Mouse (Mus musculus): ENCODE data around the gene Cracr2b.

Gene Cracr2b

DNA sequence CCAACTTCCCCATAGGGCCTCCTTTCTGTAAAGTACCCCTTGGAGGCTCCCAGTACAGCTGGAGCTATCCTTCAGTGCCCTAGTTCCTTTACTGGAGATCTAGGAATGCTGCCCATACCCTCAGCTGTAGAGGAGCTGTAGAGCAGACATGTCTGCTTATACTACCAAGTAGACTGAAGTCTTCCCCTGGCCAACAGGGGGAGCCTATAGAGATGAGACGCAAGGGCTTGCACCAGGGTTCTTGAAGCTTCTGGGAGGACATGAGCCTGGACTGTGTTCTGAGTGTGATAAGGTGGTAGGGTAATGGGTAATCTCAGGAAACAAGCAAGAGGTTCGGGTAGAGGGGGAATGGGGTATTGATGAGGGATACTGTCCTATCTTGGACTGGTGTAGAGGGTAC is 30.3 kb downstream of the Cracr2b start:
- DNase-seq = peak; percentile 41

DNA sequence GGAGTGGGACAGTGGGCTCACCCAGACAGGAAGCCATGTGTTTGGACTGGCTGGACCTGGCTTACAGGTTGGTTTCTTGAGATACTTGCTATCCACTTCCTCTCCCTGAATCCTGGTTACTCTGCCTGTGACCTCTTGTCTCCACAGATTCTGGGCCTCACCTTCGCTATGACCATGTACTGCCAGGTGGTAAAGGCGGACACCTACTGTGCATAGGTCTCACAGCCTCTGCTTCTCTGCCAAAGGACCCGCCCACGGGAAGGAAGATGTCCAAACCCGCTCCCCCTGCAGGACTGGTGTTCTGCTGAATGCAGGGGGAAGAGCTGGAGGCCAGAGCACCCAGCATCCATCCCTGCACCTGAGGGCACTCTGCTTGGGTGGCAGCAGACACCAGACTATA is 31.8 kb downstream of the Cracr2b start:
- no peak for DNase-seq

DNA sequence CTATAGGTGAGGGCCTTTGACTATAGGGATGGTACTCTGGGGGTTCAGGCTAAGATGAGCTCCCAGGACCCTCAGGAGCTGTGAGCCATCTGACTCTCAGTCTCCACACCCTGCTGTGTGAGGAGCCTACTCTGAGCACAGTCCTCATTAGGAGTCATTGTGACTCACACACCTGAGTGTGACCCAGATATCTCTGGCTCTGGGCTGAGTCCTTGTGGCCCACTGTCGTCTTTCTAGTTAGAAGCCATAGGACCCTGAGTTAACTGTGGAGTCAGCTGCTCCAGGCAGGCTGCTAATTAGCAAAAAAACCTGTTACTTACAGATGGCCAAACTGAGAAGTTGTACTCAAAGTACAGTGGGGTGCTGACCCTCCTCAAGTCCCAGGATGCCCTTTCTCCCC is 32.8 kb downstream of the Cracr2b start:
- no peak for DNase-seq

DNA sequence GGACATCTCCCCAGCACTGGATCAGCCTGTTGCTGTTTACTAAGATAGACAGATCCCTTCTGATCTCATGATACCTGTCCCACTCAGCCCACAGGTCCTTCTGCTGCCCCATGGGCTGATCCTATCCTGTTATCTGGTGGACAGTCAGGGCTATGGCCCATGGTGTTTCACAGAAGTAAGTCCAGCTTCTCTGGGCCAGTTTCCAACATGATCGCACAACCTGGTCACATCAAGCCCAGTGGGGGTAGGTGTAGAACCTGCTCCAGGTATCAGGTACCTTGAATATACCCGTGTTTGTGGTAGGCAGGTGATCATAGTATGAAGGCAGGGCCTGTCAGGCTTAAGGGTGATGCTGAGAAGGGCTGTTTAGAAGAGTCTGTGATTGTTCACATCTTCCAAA is 34.5 kb downstream of the Cracr2b start:
- no peak for DNase-seq

DNA sequence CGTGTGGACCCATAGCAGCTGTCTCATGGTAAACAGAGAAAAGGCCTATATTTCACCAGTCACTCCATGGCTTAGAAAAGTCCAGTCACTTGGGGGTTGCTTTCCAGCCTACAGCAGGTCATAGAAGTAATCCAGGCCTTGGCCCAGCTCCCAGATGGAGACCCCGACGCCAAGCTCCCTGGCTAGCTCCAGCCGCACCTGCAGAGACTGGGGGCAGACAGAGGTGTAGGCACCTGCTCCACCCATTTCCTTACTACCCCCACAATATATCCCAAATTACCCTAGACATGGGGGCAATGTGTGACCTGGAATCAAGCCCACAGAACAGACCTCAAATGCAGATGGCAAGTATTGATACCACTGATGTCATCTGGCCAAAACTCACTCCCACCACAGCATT is 35.0 kb downstream of the Cracr2b start:
- DNase-seq = no peak

DNA sequence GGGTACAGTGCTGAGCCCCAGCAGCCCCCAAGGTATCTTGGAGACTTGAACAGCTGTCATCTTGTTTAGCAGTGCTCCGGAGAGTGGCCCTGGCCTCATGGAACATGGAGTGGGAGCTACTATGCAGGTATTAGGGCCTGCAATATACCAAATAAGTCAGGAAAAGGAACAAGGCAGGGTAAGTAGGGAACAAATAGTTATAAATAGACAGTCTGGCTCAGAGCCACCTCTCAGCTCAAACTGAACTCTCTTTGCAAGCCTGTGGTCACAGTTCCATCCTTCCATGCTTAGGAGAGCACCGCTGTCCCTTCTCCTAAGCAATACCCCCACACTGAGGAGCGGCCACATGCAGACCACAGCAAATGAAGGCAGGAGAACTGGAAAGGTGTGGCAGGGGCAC is 36.7 kb downstream of the Cracr2b start:
- no peak for DNase-seq

DNA sequence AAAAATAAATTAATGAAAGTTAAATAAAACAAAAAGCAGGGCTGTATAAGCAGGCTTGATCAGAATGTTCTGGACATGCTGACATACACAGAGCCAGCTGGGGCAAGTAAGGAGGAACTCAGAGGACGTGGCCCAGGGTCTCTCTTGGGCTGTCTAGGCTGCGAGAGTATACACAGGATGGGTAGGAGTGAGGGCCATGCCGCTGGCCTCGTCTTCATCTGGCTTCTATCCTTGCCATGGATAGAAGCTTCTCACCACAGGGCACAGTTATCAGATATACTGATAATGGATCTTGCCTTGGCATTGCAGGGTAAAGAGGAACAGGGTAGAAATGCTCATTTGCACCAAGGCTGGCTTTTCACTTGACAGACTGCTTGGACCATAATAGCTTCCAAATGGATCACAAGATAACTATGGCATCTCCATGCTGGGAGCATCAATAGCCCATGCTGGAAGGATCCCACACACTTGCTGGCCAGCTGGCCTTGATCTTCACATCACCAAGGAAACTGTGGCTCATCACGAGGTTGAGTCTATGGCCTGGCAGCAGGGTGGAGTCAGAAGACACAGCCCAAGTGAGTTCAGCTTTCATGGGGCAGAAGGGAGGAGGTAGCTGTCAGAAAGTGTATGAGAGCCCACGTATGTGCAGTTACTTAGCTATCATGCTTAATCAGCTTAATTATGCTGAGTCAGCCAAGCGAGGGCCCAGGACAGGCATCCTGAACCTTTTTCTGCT is 41.1 kb downstream of the Cracr2b start:
- no peak for DNase-seq

DNA sequence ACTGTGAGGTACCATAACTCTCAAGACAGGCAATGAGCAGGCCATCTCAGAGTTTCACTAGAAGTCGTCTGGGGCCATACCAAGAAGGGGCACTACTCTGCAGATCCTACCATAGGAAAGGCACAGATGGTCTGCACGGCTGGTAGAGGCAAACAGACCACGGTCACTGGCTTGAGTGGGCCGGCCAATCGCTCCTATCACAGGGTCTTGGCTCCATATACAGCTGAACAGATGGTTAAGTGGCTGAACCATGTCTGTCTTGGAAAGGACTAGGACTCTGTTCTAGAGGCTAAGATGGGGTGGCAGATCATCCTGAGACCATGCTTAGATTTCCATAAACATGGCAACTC is 41.6 kb downstream of the Cracr2b start:
- DNase-seq = no peak

DNA sequence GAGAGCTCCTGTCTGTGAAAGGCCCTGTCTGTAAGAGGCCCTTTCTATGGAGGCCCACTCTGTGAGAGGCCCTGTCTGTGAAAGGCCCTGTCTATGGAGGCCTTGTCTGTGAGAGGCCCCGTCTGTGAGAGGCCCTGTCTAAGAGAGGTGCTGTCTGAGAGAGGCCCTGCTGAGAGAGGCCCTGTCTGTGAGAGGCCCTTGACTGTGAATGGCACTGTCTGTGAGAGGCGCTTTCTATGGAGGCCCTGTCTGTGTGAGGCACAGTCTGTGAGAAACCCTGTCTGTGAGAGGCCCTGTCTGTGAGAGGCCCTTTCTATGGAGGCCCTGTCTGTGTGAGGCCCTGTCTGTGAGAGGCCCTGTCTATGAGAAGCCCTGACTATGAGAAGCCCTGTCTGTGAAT is 45.4 kb downstream of the Cracr2b start:
- DNase-seq = no peak

DNA sequence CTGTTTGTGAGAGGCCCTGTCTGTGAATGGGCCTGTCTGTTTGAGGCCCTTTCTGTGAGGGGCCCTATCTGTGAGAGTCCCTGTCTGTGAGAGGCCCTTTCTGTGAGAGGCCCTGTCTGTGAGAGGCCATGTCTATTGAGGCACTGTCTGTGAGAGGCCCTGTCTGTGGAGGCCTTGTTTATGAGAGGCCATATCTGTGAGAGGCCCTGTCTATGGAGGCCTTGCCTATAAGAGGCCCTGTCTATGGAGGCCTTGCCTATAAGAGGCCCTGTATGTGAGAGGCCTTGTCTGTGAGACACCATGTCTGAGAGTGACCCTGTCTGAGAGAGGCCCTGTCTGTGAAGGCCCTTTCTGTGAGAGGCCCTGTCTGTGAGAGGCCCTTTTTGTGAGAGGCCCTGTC is 47.3 kb downstream of the Cracr2b start:
- DNase-seq = no peak

DNA sequence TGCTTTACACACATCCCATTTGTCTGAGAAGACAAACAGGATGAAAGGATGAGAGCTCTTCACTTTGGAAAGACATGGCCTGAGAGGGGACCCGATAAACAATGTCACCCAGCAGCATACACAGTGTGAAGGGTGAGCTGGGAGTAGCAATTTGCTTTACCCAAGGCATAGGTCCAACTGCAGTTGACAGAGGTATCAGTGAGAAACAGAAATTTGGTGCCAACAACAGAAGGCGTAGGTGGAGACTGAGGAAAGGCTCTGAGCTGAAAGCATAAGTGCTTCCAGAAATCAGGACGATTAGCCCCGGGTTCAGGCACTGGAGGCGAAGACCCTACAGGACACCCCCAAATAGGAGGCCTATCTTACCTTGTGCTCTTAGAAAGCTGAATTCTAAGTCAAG is 49.3 kb downstream of the Cracr2b start:
- DNase-seq = no peak

DNA sequence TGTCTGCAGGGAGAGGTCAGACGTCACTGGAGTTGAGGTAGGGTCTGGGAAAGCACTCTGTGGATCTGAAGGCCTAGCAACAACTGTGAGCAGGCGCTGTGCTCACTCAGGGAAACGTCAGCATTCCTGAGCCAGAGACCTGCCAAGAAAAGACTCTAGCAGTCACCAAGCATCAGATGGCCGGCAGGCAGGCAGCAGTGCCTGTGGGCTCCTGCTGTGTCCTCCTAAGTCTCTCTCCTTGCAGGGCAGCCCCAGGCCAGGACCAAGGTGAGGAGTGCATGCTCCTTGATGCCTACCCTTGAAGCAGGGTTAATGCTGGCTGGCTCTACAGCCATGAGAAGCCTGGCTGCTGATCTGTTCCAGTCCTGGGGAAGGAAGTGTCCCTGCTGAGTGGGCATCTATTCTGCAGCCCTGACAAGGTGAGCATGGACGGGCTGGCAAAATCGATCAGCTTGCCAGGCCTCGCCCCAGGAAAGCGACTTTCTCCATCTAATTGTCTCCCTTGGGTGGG is 49.8 kb downstream of the Cracr2b start:
- no peak for DNase-seq
